Mouse (Mus musculus): ENCODE data around the gene Celsr3. TPM values are rescaled to one million over a fixed set of nuclear protein-coding genes. Genes with fewer than 3 reads are reported as not detected.

Celsr3 gene
- total RNA-seq, 2 experiments from 2014 or later = 3.0 to 5.8 TPM

GRCm38 (mm10) chr9:108806831-108807230 is 19.3 kb upstream of the Celsr3 start:
- no peak for DNase-seq

- DNase-seq = no peak
Observed at GRCm38 (mm10) chr9:108807674-108808073, 18.4 kb upstream of the Celsr3 start.

- peak; percentile 96 to 98 for DNase-seq
Observed at GRCm38 (mm10) chr9:108808163-108808665, 17.9 kb upstream of the Celsr3 start, which contains the start of gene Nckipsd. TSS of gene Nckipsd (plus strand) at chr9:108808368.

GRCm38 (mm10) chr9:108809188-108809587 is 16.9 kb upstream of the Celsr3 start:
- DNase-seq = no peak

- DNase-seq = no peak
Observed at GRCm38 (mm10) chr9:108809723-108810122, 16.4 kb upstream of the Celsr3 start.

- DNase-seq = peak in 1 of 2 experiments; percentile 41
Observed at GRCm38 (mm10) chr9:108810516-108810915, 15.6 kb upstream of the Celsr3 start.

GRCm38 (mm10) chr9:108815557-108815956 is 10.6 kb upstream of the Celsr3 start:
- no peak for DNase-seq

- DNase-seq = peak; percentile 53 to 70
Observed at GRCm38 (mm10) chr9:108819495-108819894, 6.6 kb upstream of the Celsr3 start.

GRCm38 (mm10) chr9:108820077-108820476 is 6.0 kb upstream of the Celsr3 start:
- no peak for DNase-seq

GRCm38 (mm10) chr9:108824144-108824685 is 1.9 kb upstream of the Celsr3 start:
- no peak for DNase-seq

GRCm38 (mm10) chr9:108824755-108825413 is 1.2 kb upstream of the Celsr3 start:
- no peak for DNase-seq

- peak; percentile 83 to 84 for DNase-seq
Observed at GRCm38 (mm10) chr9:108826700-108827340, 700 bp downstream of the Celsr3 start.

GRCm38 (mm10) chr9:108827454-108827853 is 1.3 kb downstream of the Celsr3 start:
- DNase-seq = no peak

- no peak for DNase-seq
Observed at GRCm38 (mm10) chr9:108827906-108828305, 1.8 kb downstream of the Celsr3 start.

- no peak for DNase-seq
Observed at GRCm38 (mm10) chr9:108831637-108832036, 5.5 kb downstream of the Celsr3 start.

GRCm38 (mm10) chr9:108832390-108833108 is 6.4 kb downstream of the Celsr3 start:
- peak; percentile 94 to 95 for DNase-seq

GRCm38 (mm10) chr9:108842989-108843388 is 16.9 kb downstream of the Celsr3 start:
- peak; percentile 61 to 65 for DNase-seq

- DNase-seq = peak; percentile 27 to 35
Observed at GRCm38 (mm10) chr9:108845390-108845789, 19.3 kb downstream of the Celsr3 start.

- DNase-seq = peak in 1 of 2 experiments; percentile 48
Observed at GRCm38 (mm10) chr9:108847374-108847773, 21.3 kb downstream of the Celsr3 start.

- no peak for DNase-seq
Observed at GRCm38 (mm10) chr9:108848419-108848818, 22.3 kb downstream of the Celsr3 start.

GRCm38 (mm10) chr9:108852976-108853375 is 26.9 kb downstream of the Celsr3 start, which contains the start of gene Slc26a6:
TSS of gene Slc26a6 (plus strand) at chr9:108853283.
- DNase-seq = no peak

GRCm38 (mm10) chr9:108853635-108854240 is 27.6 kb downstream of the Celsr3 start:
- DNase-seq = peak; percentile 93 to 94

All from adrenal gland, postnatal 36 days (tissue).